Mouse (Mus musculus) E14TG2a.4 (cell line): ENCODE measurements around the gene Phactr1.

ENCODE experiments used
- CTCF ChIP-seq: conservative IDR thresholded peaks from 2 replicates; pipeline ENCODE4 v1.5.1; 2014; ENCODE audit warnings: low read length
- NANOG ChIP-seq: IDR thresholded peaks from 2 replicates; pipeline ENCODE4 v1.6.1; 2014; ENCODE audit warnings: borderline replicate concordance, low read length, mixed read lengths
- POU5F1 ChIP-seq: IDR thresholded peaks from 2 replicates; pipeline ENCODE4 v1.6.1; 2014; ENCODE audit warnings: low read length, borderline replicate concordance

DNA sequence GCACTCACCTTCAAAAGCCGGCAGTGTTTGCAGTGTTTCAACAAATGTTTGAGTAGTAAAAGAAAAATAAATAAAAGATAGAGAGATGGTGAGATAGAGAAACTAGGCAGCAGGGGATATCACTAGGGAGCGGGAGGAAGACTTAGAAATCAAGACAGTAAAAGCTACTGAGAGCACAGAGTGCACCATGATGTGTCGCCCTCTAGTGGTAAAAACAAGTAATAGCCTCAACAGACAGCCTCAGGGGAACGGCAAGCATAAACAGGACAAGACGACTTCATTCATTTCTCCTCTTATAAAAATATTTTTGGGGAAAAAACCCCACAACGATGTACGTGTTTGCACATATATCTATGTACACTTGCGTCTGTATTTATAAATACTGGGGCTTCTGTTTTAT lies 111.9 kb downstream of the Phactr1 start:
- TF ChIP-seq CTCF (peak; percentile 87), NANOG (no peak), POU5F1 (no peak)
